Mouse (Mus musculus): ENCODE measurements around the gene Olfr1416.
"Not testable (repeated sequence)": the region's sequence is repeated elsewhere in the genome, so short reads cannot be mapped to it uniquely, and the experiment has no call there.

Gene Olfr1416

GRCm38 (mm10) chr1:92485013-92485412, at the start of gene Olfr1416:
TSS of gene Olfr1416 (minus strand) at chr1:92485113.
- DNase-seq, result no peak

- no peak for DNase-seq
These were observed 38.9 kb upstream of the Olfr1416 start for GRCm38 (mm10) chr1:92523764-92524163.

GRCm38 (mm10) chr1:92521376-92521775, 36.5 kb upstream of the Olfr1416 start:
- DNase-seq, result peak; percentile 47

DNA sequence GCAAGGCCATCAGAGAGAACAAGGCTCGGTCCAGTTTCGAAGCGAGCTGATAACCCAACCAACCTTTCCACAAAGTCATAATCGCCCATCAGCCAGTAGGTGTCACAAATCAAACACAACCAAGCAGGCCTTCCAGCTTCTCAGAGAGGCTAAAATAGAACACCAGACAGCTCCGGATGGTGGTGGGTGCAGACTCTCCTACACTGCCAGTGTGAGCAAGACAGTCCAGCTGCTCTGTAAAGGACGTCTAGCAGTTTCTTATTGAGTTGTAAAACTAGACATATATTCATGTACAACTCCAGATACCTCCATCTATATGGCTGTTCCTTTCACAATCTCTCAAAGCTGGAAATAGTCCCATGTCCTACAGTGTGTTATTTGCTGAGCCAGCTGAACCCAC, 34.1 kb upstream of the Olfr1416 start:
- no peak for DNase-seq

- DNase-seq, result no peak
These were observed 33.6 kb upstream of the Olfr1416 start, which contains the start of gene Olfr1414 for GRCm38 (mm10) chr1:92518561-92518960. TSS of gene Olfr1414 (minus strand) at chr1:92518661.

DNA sequence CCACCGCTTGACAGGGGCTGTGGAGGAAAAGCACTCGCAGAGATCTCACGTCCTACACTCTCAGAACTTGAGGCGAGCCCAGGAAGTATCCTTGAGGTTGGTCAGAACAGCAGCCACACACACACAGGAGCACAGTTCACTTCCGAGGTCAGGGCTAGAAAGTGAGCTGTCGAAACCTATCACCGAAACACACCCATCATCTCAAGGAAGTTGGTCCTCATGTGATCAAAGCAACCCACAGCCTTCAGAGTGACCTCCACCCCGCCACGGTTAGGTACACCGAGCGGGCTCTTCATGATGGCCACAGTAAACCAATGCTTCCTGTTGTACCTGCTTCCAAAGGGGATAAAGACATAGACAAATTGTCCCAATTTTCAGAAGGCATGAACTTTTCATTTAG, 30.5 kb upstream of the Olfr1416 start:
- DNase-seq, result no peak

DNA sequence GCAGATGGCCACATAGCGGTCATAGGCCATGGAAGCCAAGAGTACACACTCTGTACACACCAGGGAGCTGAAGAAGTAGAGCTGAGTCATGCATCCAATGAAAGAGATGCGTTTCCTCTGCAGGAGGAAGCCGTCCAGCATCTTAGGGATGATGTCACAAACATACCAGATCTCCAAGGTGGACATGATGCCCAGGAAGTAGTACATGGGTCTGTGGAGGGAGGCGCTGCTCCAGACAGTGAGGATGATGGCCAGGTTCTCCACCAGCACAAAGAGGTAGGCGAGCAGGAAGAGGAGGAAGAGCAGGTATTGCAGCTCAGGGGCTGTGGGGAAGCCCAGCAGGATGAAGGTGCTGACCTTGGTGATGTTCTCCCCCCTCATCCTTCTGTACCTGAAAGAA, 26.7 kb upstream of the Olfr1416 start:
- not testable (repeated sequence) for DNase-seq

GRCm38 (mm10) chr1:92496001-92496400, 11.1 kb upstream of the Olfr1416 start, which contains the start of gene Olfr1415:
TSS of gene Olfr1415 (minus strand) at chr1:92496101.
- no peak for DNase-seq

DNA sequence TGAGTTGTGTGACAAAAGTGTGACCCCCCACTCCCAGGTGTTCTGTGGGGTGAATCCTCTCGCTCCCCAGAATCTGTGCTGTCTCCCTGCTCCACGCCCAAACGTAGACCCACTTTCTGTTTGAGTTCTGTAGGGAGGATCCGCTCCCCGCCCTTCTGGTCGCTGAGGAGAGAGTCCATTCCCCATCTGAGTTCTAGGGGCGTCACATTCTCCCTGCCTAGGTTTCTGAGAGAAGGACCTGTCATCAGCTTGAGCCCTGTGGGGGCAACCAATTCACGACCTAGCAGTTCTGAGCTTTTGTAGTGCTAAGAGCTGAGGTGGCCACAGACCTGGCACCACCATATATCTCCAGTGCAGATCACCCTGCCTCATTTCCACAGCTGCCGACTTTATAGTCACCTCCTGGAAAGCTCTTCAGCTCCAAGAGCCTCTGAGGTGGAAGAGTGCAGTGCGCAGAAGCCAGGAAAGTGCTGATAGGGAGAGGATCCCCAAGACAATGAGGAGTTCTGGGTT, 10.8 kb downstream of the Olfr1416 start:
- no peak for DNase-seq

DNA sequence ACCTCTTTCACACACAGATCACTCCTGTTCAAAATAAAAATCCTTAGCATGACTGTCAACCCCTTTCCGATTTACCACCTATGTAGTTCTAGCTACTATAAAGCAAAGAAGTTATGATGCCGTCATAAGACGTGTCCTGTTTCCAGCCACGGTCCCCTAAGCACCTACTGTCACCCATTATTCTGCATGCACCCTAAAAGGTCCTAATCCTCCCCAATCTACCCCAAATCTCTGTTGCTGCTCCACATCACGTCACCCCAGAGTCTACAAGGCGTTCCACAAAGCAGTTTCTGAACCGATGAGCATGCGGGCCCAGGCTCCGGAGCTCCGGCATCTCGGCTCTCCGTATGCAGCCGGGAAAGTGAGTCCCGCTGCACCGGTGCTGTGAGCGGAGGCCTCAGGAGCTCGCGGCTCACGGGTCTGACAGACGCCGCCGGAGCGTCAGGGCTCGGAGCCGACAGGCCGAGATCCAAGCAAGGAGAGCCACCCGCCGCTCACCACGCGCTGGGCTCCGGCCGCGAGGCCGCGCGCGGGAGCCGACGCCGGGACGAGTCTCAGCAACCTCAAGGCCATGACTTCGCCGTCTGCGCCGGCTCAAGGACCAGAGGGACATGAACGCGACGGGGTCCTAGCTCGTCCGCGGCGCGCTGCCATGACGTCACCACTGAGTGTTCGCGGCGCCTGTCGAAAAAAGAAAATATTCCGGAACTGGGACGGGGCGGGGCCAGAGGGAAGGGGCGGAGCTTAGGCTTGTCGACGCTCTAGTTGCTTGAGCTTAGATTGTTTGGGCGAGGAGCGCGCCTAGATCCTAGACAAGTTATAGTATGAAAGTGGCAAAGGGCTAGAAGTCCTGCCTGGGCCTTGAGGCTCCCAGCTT, 11.5 kb downstream of the Olfr1416 start, which contains the start of gene Ndufa10:
Gene Ndufa10, minus strand, starts transcription at position 696 of the 877 bp plus-strand sequence.
- peak; percentile 91 for DNase-seq

- no peak for DNase-seq
These were observed 16.0 kb downstream of the Olfr1416 start for GRCm38 (mm10) chr1:92468891-92469290.

- DNase-seq, result no peak
These were observed 26.5 kb downstream of the Olfr1416 start for GRCm38 (mm10) chr1:92458416-92458815.

GRCm38 (mm10) chr1:92457758-92458157, 27.2 kb downstream of the Olfr1416 start:
- peak; percentile 76 for DNase-seq

GRCm38 (mm10) chr1:92453751-92454445, 31.0 kb downstream of the Olfr1416 start:
- no peak for DNase-seq

- DNase-seq, result no peak
These were observed 36.6 kb downstream of the Olfr1416 start for GRCm38 (mm10) chr1:92448293-92448692.

DNA sequence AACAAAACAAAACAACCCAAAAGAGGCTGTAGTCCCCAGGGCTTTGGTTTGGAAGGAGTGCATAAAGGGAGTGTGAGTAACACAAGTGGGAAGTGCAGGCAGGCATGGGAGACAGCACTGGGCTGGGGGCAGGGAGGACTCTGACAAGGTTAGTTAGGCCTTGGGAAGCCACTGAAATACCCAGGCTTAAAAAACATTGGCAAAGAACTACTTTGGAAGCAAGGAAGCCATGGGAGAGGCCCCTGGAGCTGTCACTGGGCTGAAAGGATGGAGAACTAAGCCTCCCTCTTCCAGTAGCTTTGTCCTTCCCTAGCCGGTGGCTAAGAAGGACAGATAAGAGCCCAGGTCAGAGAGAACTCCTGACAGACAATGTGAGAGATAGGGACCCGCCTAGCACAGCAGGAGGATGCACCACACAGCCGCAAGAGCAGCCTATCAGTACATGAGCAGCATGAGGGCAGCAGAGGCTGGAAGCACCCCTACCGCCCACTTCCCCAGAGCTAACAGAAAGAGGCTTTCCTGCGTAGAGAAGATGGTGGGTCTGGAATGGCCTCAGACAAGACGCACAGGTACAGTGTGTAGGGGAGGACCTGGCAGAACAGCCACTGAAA, 43.4 kb downstream of the Olfr1416 start:
- no peak for DNase-seq

- DNase-seq, result no peak
These were observed 44.7 kb downstream of the Olfr1416 start for GRCm38 (mm10) chr1:92440066-92440750.

GRCm38 (mm10) chr1:92437678-92438271, 47.1 kb downstream of the Olfr1416 start:
- DNase-seq, result peak; percentile 89

- DNase-seq, result peak; percentile 72
These were observed 48.0 kb downstream of the Olfr1416 start for GRCm38 (mm10) chr1:92436831-92437321.

DNA sequence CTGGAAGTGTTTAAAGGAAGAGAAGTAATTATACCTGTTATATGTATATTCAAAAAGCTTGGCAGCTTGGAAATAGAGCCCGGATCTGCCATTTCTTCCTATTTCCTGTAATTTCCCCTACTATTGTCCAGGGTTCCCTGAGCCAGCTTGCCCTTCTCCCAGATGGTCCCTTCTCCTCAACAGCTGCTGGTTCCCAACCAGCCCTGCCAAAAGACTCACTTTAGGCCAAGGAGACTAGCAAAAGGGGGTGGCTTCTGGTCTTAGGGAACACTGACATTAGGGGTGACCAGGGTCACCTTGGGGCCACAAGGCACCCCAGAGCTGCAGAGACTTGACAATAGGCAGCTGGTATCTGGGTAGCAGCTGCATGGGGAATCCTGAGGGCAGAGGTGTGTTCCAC, 49.9 kb downstream of the Olfr1416 start:
- DNase-seq, result peak; percentile 19

GRCm38 (mm10) chr1:92432791-92433190, 52.1 kb downstream of the Olfr1416 start:
- DNase-seq, result no peak

DNA sequence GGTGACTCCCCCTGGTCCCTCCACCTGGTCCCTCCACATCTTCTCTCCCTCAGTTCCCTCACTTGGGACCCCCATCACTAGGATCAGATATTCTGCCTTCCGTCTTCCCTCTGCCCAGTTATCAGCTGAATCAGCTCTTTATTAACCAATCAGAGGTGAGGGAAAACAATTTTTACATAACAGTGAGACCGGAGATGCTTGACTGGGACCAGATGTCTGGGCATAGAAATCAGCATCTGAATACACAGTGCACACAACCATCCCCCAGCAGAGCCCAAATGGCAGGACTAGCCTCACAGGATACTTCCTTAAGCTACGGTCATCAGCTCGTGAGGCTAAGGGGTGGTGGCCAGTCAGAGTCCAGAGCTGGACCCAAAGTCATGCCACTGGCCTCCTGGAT, 52.8 kb downstream of the Olfr1416 start:
- no peak for DNase-seq
